Mouse (Mus musculus) stomach, postnatal 0 days (tissue): ENCODE data around the gene Nt5c2.

Experiments used
- CTCF ChIP-seq: IDR thresholded peaks from 2 replicates; pipeline ENCODE4 v1.5.1; 2016; ENCODE audit warnings: antibody characterized with exemption, low read depth, mild to moderate bottlenecking, moderate library complexity
- EP300 ChIP-seq: optimal IDR thresholded peaks from 2 replicates; pipeline ENCODE3; 2016; ENCODE audit warnings: antibody characterized with exemption

- TF ChIP-seq CTCF (no peak), EP300 (no peak)
These were observed 2.9 kb upstream of the Nt5c2 start for GRCm38 (mm10) chr19:47017831-47018230.
